Mouse (Mus musculus): ENCODE results near the gene Thra.

Thra gene

GRCm38 (mm10) chr11:98765421-98766309 is 25.2 kb downstream of the Thra start:
- no peak for DNase-seq (ENCODE audit: low read depth, low spot score)

GRCm38 (mm10) chr11:98766346-98766745 is 25.9 kb downstream of the Thra start:
- DNase-seq (ENCODE audit: low read depth, low spot score): no peak

- DNase-seq (ENCODE audit: low read depth, low spot score): no peak
Observed at GRCm38 (mm10) chr11:98766816-98767215, 26.4 kb downstream of the Thra start.

DNA sequence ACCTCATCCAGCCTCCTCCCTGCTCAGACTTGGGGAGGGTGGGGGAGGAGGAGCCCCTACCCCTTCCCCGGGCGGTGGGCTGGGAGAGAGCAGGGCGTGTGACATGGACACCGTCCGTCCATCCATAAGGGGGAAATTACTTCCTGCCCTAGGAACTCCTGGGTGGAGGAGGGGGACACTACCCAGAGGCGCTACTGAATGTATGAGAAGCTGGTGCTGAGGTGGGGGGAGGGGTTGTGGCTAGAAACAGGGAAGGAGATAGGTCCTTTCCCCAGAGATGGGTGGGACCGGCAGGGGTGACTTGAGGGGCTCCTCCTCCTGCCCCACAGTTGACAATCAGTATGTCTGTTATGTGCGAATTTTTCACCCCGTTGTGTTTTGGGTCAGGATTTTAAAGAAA is 26.8 kb downstream of the Thra start:
- peak; percentile 65 for DNase-seq (ENCODE audit: low read depth, low spot score)

DNA sequence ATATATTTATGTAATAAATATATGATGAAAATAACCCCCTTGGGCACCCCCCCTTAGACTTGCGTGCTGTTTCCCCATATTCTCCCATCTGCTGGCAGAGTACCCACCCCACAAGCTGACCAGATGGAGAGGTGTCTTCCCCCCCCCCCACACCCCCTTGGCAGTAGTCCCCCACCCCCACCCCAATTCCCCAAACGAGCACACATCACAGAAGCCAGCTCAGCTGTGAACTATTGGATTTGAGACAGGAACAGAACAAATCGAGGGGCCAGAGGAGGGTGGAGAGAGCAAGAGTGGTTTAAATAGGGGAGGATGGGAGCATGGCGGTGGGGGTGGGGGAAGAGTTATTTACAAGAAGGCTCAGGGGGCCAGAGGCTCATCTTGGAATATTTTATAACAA is 27.3 kb downstream of the Thra start:
- DNase-seq (ENCODE audit: low read depth, low spot score): no peak

- no peak for DNase-seq (ENCODE audit: low read depth, low spot score)
Observed at GRCm38 (mm10) chr11:98768127-98769006, 27.9 kb downstream of the Thra start.

- DNase-seq (ENCODE audit: low read depth, low spot score): no peak
Observed at GRCm38 (mm10) chr11:98769007-98769954, 28.8 kb downstream of the Thra start.

DNA sequence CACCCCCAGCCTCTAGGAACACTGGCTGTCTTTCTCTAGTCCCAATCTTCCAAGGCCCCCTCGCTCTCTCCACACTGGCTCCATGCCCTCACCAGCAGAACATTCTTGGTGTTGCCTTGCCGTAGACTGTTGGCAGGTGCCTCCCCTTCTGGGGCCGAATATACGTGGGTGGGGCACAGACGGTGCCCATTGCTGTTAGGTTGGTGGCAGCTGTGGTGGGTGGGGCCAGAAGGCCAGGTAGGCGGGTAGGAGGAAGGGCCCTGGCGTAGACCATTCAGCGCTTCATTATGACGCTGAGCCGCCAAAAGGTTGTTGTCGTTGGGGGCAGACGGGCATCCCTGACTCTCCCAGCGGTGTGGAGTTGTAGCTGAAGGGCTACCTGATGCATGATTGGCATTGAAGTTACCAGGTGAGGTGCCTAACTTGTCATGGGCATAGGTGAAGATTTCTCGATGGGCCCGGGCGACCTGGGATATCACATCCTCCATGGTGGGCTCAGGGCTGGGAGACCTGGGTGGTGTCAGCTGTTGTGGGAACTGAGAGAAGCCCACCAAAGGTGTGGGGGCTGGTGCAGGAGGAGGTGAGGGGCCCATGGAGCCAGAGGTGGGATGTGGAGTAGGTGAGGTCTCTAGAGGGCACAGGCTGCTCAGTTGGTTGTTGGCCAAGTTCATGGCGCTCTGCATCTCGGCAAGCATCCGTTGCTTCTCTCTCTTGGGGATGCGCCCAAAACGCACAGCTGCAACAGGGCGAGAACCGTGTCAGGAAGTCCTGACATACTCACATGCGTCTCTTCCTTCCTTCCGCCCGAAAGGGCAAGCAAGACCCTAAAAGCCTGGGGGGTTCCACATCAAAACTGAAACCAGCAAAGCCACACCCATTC is 29.9 kb downstream of the Thra start:
- DNase-seq (ENCODE audit: low read depth, low spot score): no peak

DNA sequence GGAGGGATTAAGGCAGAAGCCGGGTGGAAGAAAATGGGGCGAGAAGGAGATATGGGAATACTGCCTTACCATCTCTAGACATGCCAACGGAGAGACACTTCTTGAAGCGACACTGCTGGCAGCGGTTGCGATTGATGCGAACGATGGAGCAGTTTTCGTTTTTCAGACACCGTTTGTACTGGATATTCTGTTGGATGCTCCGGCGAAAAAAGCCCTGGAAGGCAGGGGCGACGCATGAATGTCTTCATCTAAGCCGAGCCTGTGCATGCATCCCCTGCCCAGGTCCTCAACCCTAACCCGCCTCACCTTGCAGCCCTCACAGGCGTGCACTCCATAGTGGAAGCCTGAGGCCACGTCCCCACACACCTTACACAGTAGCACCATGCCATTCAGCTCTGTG is 30.7 kb downstream of the Thra start:
- no peak for DNase-seq (ENCODE audit: low read depth, low spot score)

DNA sequence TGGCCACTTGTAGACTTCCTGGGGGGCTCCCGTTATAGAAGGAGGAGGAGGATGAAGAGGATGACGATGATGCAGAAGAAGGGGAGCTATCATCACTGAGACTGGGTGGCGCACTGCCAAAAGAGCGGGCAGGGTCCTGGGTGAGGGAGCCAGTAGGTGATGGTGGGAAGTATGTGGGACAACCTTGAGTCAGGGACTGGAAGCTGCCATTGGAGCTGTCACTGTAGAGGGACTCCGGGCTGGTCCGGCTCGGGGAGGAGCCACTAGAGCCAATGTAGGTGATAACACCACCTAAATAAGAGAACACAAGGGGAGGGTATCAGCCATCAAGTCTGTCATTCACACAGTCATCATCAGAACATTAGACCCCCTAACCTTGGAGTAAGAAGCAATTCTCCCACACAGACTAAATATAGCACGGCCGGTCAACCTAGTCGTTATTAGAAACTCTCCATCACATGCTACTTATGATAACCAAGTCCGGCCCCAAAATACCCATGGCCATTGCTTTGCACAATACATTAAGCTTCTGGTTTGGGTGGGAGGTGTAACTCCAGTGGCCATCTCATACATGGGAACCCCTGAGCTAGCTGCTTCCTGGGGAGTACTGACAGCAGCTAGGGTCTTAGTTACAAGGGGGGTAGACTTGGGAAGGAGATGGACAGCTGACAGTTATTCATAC is 31.5 kb downstream of the Thra start:
- no peak for DNase-seq (ENCODE audit: low read depth, low spot score)

DNA sequence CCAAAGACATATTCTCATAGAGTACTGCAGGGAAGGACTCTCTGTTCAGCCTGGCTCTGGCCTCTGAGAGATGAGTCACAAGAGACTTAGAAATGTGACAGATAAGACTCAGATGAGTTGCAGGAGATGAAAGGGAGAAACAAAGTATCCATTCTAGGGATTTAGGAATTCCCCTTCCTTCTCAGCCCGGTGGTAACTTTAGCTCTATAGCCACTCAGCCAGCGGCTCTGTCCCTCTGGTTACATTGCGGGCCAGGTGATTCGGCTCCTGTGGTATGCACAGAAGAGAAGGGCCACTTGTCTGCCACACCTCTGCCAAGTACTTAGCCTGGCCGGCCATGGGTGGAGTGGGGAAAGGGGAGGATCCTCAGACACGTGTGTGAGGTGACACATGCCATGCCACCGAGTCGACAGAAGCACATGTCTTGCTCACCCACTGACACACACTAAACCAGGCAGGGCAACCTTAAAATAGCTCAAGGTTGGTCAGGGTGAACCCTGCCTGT is 32.3 kb downstream of the Thra start:
- no peak for DNase-seq (ENCODE audit: low read depth, low spot score)

DNA sequence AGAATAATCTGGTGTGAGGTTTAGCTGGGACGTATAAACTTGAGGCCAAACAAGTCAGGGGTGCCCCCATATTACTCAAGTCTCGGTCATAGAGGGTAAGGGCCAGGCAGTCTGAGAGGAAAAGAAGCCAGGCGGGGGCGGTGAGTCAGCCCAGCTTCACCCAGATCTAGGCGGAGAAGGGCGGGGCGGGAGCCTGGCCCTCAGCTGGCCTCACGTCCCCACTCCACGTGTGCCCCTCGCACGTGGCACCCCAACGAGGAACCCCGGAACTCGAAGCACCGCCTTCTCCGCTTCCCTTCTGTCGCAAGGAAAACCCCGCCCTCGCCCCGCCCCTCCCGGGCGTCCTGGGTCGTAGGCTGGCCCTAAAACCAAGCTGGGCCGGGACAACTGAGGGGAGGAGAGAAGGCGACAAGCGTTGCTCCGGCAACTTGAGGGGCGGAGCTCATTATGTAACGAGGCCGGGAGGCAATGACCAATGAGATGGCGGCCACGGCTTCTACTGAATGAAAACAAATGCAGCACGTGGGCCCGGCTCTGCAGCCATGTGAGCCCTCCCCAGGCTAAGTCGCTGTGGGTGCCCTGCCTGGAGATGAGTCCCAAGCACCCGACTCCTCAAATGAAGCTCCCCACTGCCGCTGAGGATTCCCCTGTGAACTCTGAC is 33.3 kb downstream of the Thra start:
- peak; percentile 98 for DNase-seq (ENCODE audit: low read depth, low spot score)

- no peak for DNase-seq (ENCODE audit: low read depth, low spot score)
Observed at GRCm38 (mm10) chr11:98774582-98775347, 34.3 kb downstream of the Thra start, which contains the start of gene Nr1d1. Gene Nr1d1, minus strand, starts transcription at chr11:98775333.

GRCm38 (mm10) chr11:98775348-98776051 is 35.1 kb downstream of the Thra start:
- DNase-seq (ENCODE audit: low read depth, low spot score): peak; percentile 99

- no peak for DNase-seq (ENCODE audit: low read depth, low spot score)
Observed at GRCm38 (mm10) chr11:98776052-98776764, 35.8 kb downstream of the Thra start.

DNA sequence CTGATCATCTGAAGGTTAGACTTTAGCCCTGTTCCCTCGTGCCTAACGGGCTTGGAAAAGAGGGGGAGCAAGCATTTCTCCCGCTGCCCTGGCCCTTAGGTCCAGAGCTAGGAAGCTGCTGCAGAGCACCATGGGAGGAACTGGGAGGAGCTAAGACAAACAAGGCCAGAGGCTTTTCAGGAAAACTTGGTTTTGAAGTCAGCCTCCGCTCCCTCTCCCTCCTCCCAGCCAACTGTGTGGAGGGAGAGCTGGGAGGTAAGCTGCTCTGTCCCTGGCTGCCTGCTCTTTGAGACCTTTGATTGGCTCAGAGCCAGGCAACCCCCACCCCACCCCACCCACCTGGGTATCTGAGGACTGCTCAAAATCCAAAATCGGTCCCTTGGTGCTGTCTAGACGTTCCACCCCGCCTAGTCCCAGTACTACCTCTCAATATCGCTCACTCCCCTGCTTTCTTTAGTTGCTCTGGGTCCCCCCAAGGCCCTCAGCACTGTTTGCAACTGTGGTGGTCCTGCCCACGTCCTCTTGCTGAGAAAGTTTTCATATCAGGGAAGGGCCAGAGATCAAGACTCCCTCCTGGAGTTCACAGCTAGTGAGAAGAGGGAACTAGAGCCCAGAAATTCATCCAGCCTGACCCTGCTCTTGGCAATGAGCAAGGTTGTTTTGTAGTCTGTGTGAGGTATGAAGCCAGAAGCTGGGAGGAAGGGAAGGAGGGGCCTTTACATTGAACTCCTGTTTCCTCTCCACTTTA is 36.6 kb downstream of the Thra start:
- DNase-seq (ENCODE audit: low read depth, low spot score): peak; percentile 90

Measured in ES-CJ7 (cell line).